Mouse (Mus musculus) right cerebral cortex, postnatal 4 days (tissue): Measurements from ENCODE around the gene Pdgfc.

Experiments used
- DNase-seq: peaks from one replicate; pipeline ENCODE4 v3.0.0-alpha.2; 2022

Pdgfc gene

GRCm38 (mm10) chr3:81160457-81161165 is 124.4 kb downstream of the Pdgfc start:
- DNase-seq, result no peak

GRCm38 (mm10) chr3:81162129-81162528 is 125.9 kb downstream of the Pdgfc start:
- DNase-seq, result no peak

GRCm38 (mm10) chr3:81164091-81164490 is 127.9 kb downstream of the Pdgfc start:
- DNase-seq, result no peak

GRCm38 (mm10) chr3:81170073-81170809 is 134.0 kb downstream of the Pdgfc start:
- DNase-seq, result no peak

GRCm38 (mm10) chr3:81174832-81175231 is 138.6 kb downstream of the Pdgfc start:
- no peak for DNase-seq

GRCm38 (mm10) chr3:81181319-81182013 is 145.2 kb downstream of the Pdgfc start:
- DNase-seq, result no peak

- no peak for DNase-seq
Observed at GRCm38 (mm10) chr3:81196937-81197336, 160.7 kb downstream of the Pdgfc start.

GRCm38 (mm10) chr3:81197644-81198043 is 161.4 kb downstream of the Pdgfc start:
- no peak for DNase-seq

- DNase-seq, result no peak
Observed at GRCm38 (mm10) chr3:81200647-81201046, 164.4 kb downstream of the Pdgfc start.

- no peak for DNase-seq
Observed at GRCm38 (mm10) chr3:81205201-81205600, 169.0 kb downstream of the Pdgfc start.

GRCm38 (mm10) chr3:81208246-81208645 is 172.0 kb downstream of the Pdgfc start:
- no peak for DNase-seq

- DNase-seq, result no peak
Observed at GRCm38 (mm10) chr3:81211147-81211546, 174.9 kb downstream of the Pdgfc start.

- no peak for DNase-seq
Observed at GRCm38 (mm10) chr3:81211666-81212065, 175.4 kb downstream of the Pdgfc start.

- DNase-seq, result no peak
Observed at GRCm38 (mm10) chr3:81215547-81216118, 179.4 kb downstream of the Pdgfc start.

- DNase-seq, result no peak
Observed at GRCm38 (mm10) chr3:81221682-81222081, 185.5 kb downstream of the Pdgfc start.

- no peak for DNase-seq
Observed at GRCm38 (mm10) chr3:81228344-81228743, 192.1 kb downstream of the Pdgfc start.

GRCm38 (mm10) chr3:81242697-81243590 is 206.7 kb downstream of the Pdgfc start:
- no peak for DNase-seq

- no peak for DNase-seq
Observed at GRCm38 (mm10) chr3:81243591-81243990, 207.4 kb downstream of the Pdgfc start.

- DNase-seq, result no peak
Observed at GRCm38 (mm10) chr3:81262801-81263200, 226.6 kb downstream of the Pdgfc start.
